Mouse (Mus musculus): ENCODE measurements around the gene Zbtb24. TPM values are rescaled to one million over a fixed set of nuclear protein-coding genes. Genes with fewer than 3 reads are reported as not detected.
A peak's percentile ranks its signal among the peaks of the same experiment; 100 is the strongest.
"Not testable (repeated sequence)": the region's sequence is repeated elsewhere in the genome, so short reads cannot be mapped to it uniquely, and the experiment has no call there.

Zbtb24 gene
- 10 to 100 TPM; 15.6 to 17.8 TPM for total RNA-seq (2021)
- long read RNA-seq, experiment 1, transcript Zbtb24-201 (7 exons, 2,844 nt): major isoform, 6 of 13 reads
- long read RNA-seq, experiment 1, partial matches to known transcripts: 1 of 13 reads
- long read RNA-seq, experiment 1, other reads (novel, unspliced or antisense): 5 of 13 reads
- long read RNA-seq, experiment 2, transcript Zbtb24-201 (7 exons, 2,844 nt): major isoform, 7 of 12 reads
- long read RNA-seq, experiment 2, partial matches to known transcripts: 1 of 12 reads
- long read RNA-seq, experiment 2, other reads (novel, unspliced or antisense): 0 of 12 reads

- intact Hi-C loops (cut with DNase I): loop anchor here (5.0 kb wide), 1 partner anchor 52 kb away; no protein-coding TSS in a partner anchor
- peak; percentile 94 to 95 for DNase-seq (ENCODE audit: low spot score in 2 of 2)
Observed at GRCm38 (mm10) chr10:41450137-41450670, at the start of gene Zbtb24. Zbtb24 (plus strand) TSS chr10:41450383.

- intact Hi-C loops (cut with DNase I): loop anchor here (10.0 kb wide), 1 partner anchor 396 kb away; no protein-coding TSS in a partner anchor
- DNase-seq (ENCODE audit: low spot score in 2 of 2): no peak
Observed at GRCm38 (mm10) chr10:41401097-41401496, 49.1 kb upstream of the Zbtb24 start.

GRCm38 (mm10) chr10:41403364-41403763, 46.8 kb upstream of the Zbtb24 start:
- intact Hi-C loops (cut with DNase I): loop anchor here (10.0 kb wide), 1 partner anchor 399 kb away; no protein-coding TSS in a partner anchor

GRCm38 (mm10) chr10:41403893-41404612, 46.1 kb upstream of the Zbtb24 start:
- DNase-seq (ENCODE audit: low spot score in 2 of 2): peak; percentile 31 to 51
- intact Hi-C loops (cut with DNase I): loop anchor here (10.0 kb wide), 1 partner anchor 399 kb away; no protein-coding TSS in a partner anchor

More at GRCm38 (mm10) chr10:41403364-41403763, 46.8 kb upstream of the Zbtb24 start:
- DNase-seq (ENCODE audit: low spot score in 2 of 2): no peak

- intact Hi-C loops (cut with DNase I); DNase-seq (ENCODE audit: low spot score in 2 of 2): not testable (repeated sequence)
Observed at GRCm38 (mm10) chr10:41410176-41410575, 40.0 kb upstream of the Zbtb24 start.

GRCm38 (mm10) chr10:41410821-41411220, 39.4 kb upstream of the Zbtb24 start:
- DNase-seq (ENCODE audit: low spot score in 2 of 2); intact Hi-C loops (cut with DNase I): not testable (repeated sequence)

GRCm38 (mm10) chr10:41413471-41413870, 36.7 kb upstream of the Zbtb24 start:
- intact Hi-C loops (cut with DNase I); DNase-seq (ENCODE audit: low spot score in 2 of 2): not testable (repeated sequence)

GRCm38 (mm10) chr10:41415368-41415767, 34.8 kb upstream of the Zbtb24 start:
- DNase-seq (ENCODE audit: low spot score in 2 of 2); intact Hi-C loops (cut with DNase I): not testable (repeated sequence)

GRCm38 (mm10) chr10:41420496-41421200, 29.5 kb upstream of the Zbtb24 start:
- no peak for DNase-seq (ENCODE audit: low spot score in 2 of 2)
- intact Hi-C loops (cut with DNase I): no loop called here

- intact Hi-C loops (cut with DNase I): no loop called here
- no peak for DNase-seq (ENCODE audit: low spot score in 2 of 2)
Observed at GRCm38 (mm10) chr10:41423681-41424080, 26.5 kb upstream of the Zbtb24 start.

- intact Hi-C loops (cut with DNase I): no loop called here
- DNase-seq (ENCODE audit: low spot score in 2 of 2): no peak
Observed at GRCm38 (mm10) chr10:41426368-41426767, 23.8 kb upstream of the Zbtb24 start.

- intact Hi-C loops (cut with DNase I): loop anchor here (5.0 kb wide), 1 partner anchor 73 kb away; no protein-coding TSS in a partner anchor
- peak; percentile 43 to 63 for DNase-seq (ENCODE audit: low spot score in 2 of 2)
Observed at GRCm38 (mm10) chr10:41434624-41435023, 15.6 kb upstream of the Zbtb24 start.

- DNase-seq (ENCODE audit: low spot score in 2 of 2): no peak
- intact Hi-C loops (cut with DNase I): no loop called here
Observed at GRCm38 (mm10) chr10:41435141-41435540, 15.0 kb upstream of the Zbtb24 start.

- intact Hi-C loops (cut with DNase I): no loop called here
- DNase-seq (ENCODE audit: low spot score in 2 of 2): no peak
Observed at GRCm38 (mm10) chr10:41448216-41448615, 2.0 kb upstream of the Zbtb24 start.

GRCm38 (mm10) chr10:41449684-41450083, 499 bp upstream of the Zbtb24 start:
- peak; percentile 30 to 33 for DNase-seq (ENCODE audit: low spot score in 2 of 2)
- intact Hi-C loops (cut with DNase I): loop anchor here (5.0 kb wide), 1 partner anchor 53 kb away; no protein-coding TSS in a partner anchor

- no peak for DNase-seq (ENCODE audit: low spot score in 2 of 2)
- intact Hi-C loops (cut with DNase I): loop anchor here (5.0 kb wide), 1 partner anchor 51 kb away; no protein-coding TSS in a partner anchor
Observed at GRCm38 (mm10) chr10:41450780-41451522, 768 bp downstream of the Zbtb24 start.

GRCm38 (mm10) chr10:41451656-41452055, 1.5 kb downstream of the Zbtb24 start:
- DNase-seq (ENCODE audit: low spot score in 2 of 2): no peak
- intact Hi-C loops (cut with DNase I): loop anchor here (5.0 kb wide), 1 partner anchor 51 kb away; no protein-coding TSS in a partner anchor

GRCm38 (mm10) chr10:41452791-41453190, 2.6 kb downstream of the Zbtb24 start:
- no peak for DNase-seq (ENCODE audit: low spot score in 2 of 2)
- intact Hi-C loops (cut with DNase I): loop anchor here (5.0 kb wide), 1 partner anchor 50 kb away; no protein-coding TSS in a partner anchor
